Mouse (Mus musculus): ENCODE measurements around the gene Zfp248. TPM values are rescaled to one million over a fixed set of nuclear protein-coding genes. Genes with fewer than 3 reads are reported as not detected.

Gene Zfp248
- total RNA-seq, 2 experiments from 2014 or later = 1.1 to 1.7 TPM

GRCm38 (mm10) chr6:118379451-118380167 is 75.7 kb downstream of the Zfp248 start:
- intact Hi-C loops (cut with DNase I; ENCODE audit: low total_unique reads) = loop anchor here (5.0 kb wide), 1 partner anchor 197 kb away; no protein-coding TSS in a partner anchor
- DNase-seq = peak; percentile 71

DNA sequence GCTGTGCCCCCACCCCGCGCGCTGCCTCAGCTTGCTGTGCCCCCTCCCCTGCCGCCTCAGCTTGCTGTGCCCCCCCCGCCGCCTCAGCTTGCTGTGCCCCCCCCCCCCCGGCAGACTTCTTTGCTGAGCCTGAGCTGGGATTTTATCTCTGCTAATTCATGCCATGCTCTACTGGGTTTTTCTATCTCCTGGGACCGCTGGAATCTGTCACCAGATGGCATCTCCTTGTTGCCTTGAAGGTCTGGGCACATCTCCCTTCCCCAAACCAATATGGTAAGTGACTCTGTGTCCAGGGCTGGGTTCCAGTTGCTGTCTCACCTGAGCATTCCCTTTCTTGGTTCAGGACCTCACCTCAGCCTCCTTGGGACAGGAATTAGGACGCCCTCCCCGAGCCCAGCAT is 77.7 kb downstream of the Zfp248 start:
- intact Hi-C loops (cut with DNase I; ENCODE audit: low total_unique reads) = no loop called here
- DNase-seq = no peak

Small RNAs within 50 kb of the gene (microRNA-seq; reads per million reads assigned to microRNA genes)
- 0 reads per million in 2 experiments for gene Gm25953

Other genes with a start within 250 kb of the Zfp248 start
- gene Bms1, start 36.1 kb downstream of the Zfp248 start, total RNA-seq (2021) = 10 to 100 TPM; 23.2 to 24.7 TPM
- gene Zfp9, start 23.8 kb upstream of the Zfp248 start, total RNA-seq (2021) = 1 to 10 TPM; 7.1 to 7.5 TPM
- 1 to 10 TPM; 1.9 TPM for gene Ankrd26, start 106.7 kb upstream of the Zfp248 start, total RNA-seq (2021)